Mouse (Mus musculus) thymus, postnatal 14 days (tissue): ENCODE results near the gene Plscr3.

ENCODE experiments used
- DNase-seq: peaks from one replicate; pipeline ENCODE4 v3.0.0; 2021

Plscr3 gene

GRCm38 (mm10) chr11:69867335-69867734 is 21.2 kb downstream of the Plscr3 start:
- DNase-seq: no peak

- no peak for DNase-seq
Measured at GRCm38 (mm10) chr11:69870289-69871069, 24.3 kb downstream of the Plscr3 start.

- no peak for DNase-seq
Measured at GRCm38 (mm10) chr11:69871822-69872221, 25.6 kb downstream of the Plscr3 start.

- DNase-seq: no peak
Measured at GRCm38 (mm10) chr11:69872451-69872850, 26.3 kb downstream of the Plscr3 start.

GRCm38 (mm10) chr11:69876186-69876585 is 30.0 kb downstream of the Plscr3 start:
- peak; percentile 16 for DNase-seq

- DNase-seq: peak; percentile 95
Measured at GRCm38 (mm10) chr11:69876867-69877266, 30.7 kb downstream of the Plscr3 start.

GRCm38 (mm10) chr11:69877878-69878277 is 31.7 kb downstream of the Plscr3 start, which contains the start of gene Tmem95:
Gene Tmem95 (minus strand): TSS chr11:69878018.
- DNase-seq: no peak

GRCm38 (mm10) chr11:69878399-69878798 is 32.2 kb downstream of the Plscr3 start:
- no peak for DNase-seq

- no peak for DNase-seq
Measured at GRCm38 (mm10) chr11:69878952-69879351, 32.8 kb downstream of the Plscr3 start.

- no peak for DNase-seq
Measured at GRCm38 (mm10) chr11:69879711-69880110, 33.5 kb downstream of the Plscr3 start.

GRCm38 (mm10) chr11:69880506-69880852 is 34.3 kb downstream of the Plscr3 start:
- DNase-seq: peak; percentile 69

- peak; percentile 81 for DNase-seq
Measured at GRCm38 (mm10) chr11:69880853-69881603, 34.9 kb downstream of the Plscr3 start, which contains the start of gene Kctd11. Gene Kctd11 (minus strand): TSS chr11:69881406.

GRCm38 (mm10) chr11:69881787-69882670 is 35.9 kb downstream of the Plscr3 start:
- no peak for DNase-seq

- DNase-seq: peak; percentile 80
Measured at GRCm38 (mm10) chr11:69883066-69883465, 36.9 kb downstream of the Plscr3 start.

- no peak for DNase-seq
Measured at GRCm38 (mm10) chr11:69883527-69884151, 37.5 kb downstream of the Plscr3 start.

GRCm38 (mm10) chr11:69884240-69884639 is 38.1 kb downstream of the Plscr3 start:
- no peak for DNase-seq

GRCm38 (mm10) chr11:69884663-69885062 is 38.5 kb downstream of the Plscr3 start:
- DNase-seq: no peak

GRCm38 (mm10) chr11:69886907-69887635 is 40.9 kb downstream of the Plscr3 start:
- DNase-seq: no peak

- no peak for DNase-seq
Measured at GRCm38 (mm10) chr11:69891482-69891881, 45.3 kb downstream of the Plscr3 start.

GRCm38 (mm10) chr11:69894671-69895070 is 48.5 kb downstream of the Plscr3 start:
- DNase-seq: peak; percentile 93

- DNase-seq: peak; percentile 85
Measured at GRCm38 (mm10) chr11:69895291-69895690, 49.1 kb downstream of the Plscr3 start, which contains the start of gene Acap1. Gene Acap1 (minus strand): TSS chr11:69895539.

- peak; percentile 35 for DNase-seq
Measured at GRCm38 (mm10) chr11:69899870-69900269, 53.7 kb downstream of the Plscr3 start.
